Mouse (Mus musculus) CH12.LX (cell line): ENCODE measurements around the gene Plekhs1. TPM values are rescaled to one million over a fixed set of nuclear protein-coding genes. Genes with fewer than 3 reads are reported as not detected.

Experiments used
- DNase-seq: peaks from one replicate; pipeline ENCODE4 v3.0.0-alpha.2; 2013; ENCODE audit errors: extremely low read depth
- H3K27ac ChIP-seq: 2 replicates; pipeline ENCODE4 v1.5.1; 2012; ENCODE audit warnings: low read depth, mild to moderate bottlenecking, control low read depth, moderate library complexity; ENCODE audit not compliant: insufficient read depth
- H3K27me3 ChIP-seq: replicated peaks from 2 replicates; pipeline ENCODE3; 2012; ENCODE audit warnings: inconsistent platforms
- H3K36me3 ChIP-seq, 2 experiments: replicated peaks in 1 of 2; 2 replicates each; pipeline versions ENCODE3 to v1.6.1; 2012; ENCODE audit warnings: inconsistent platforms in 1 of 2, low read length in 1 of 2, mild to moderate bottlenecking in 1 of 2, mixed read lengths in 1 of 2, moderate library complexity in 1 of 2; ENCODE audit not compliant: control insufficient read depth in 1 of 2, insufficient read depth in 1 of 2
- H3K4me1 ChIP-seq, 2 experiments: 2 replicates each; pipeline ENCODE4 v1.6.1; 2012; ENCODE audit warnings: inconsistent platforms in 1 of 2, moderate library complexity in 1 of 2; ENCODE audit not compliant: insufficient read depth in 2 of 2, control insufficient read depth in 1 of 2
- H3K4me2 ChIP-seq: 2 replicates; pipeline ENCODE4 v1.6.1; 2012; ENCODE audit warnings: low read depth, mild to moderate bottlenecking, control low read depth; ENCODE audit not compliant: poor library complexity, insufficient read depth, severe bottlenecking
- H3K4me3 ChIP-seq, 3 experiments: fragments of 150-350 bp in 1 of 3; sonication (generic) in 1 of 3; replicated peaks in 1 of 3; 2 replicates each; pipeline versions ENCODE3 to v1.5.1; 2011 to 2012; ENCODE audit warnings: low read depth in 2 of 3, low read length in 2 of 3, mild to moderate bottlenecking in 2 of 3, moderate library complexity in 2 of 3, control low read depth in 1 of 3, improper control_type of control experiment in 1 of 3, inconsistent platforms in 1 of 3, mixed read lengths in 1 of 3; ENCODE audit not compliant: poor library complexity in 1 of 3
- H3K79me2 ChIP-seq: replicated peaks from 2 replicates; pipeline ENCODE4 v1.6.1; 2012; ENCODE audit warnings: mild to moderate bottlenecking, moderate library complexity; ENCODE audit not compliant: control insufficient read depth, poor library complexity, insufficient read depth, severe bottlenecking; ENCODE audit errors: extremely low read depth
- H3K9ac ChIP-seq: 2 replicates; pipeline ENCODE4 v1.6.1; 2012; ENCODE audit warnings: low read depth, mild to moderate bottlenecking, control low read depth, moderate library complexity; ENCODE audit not compliant: insufficient read depth
- H3K9me3 ChIP-seq: replicated peaks from 2 replicates; pipeline ENCODE3; 2012; ENCODE audit warnings: low read length, inconsistent platforms, mixed read lengths
- BHLHE40 ChIP-seq: IDR thresholded peaks from 2 replicates; pipeline ENCODE4 v1.6.1; 2011; ENCODE audit warnings: mild to moderate bottlenecking, low read depth, low read length, improper control_type of control experiment
- CTCF ChIP-seq, 2 experiments: IDR thresholded peaks in 1 of 2; conservative IDR thresholded peaks in 1 of 2; 2 replicates each; pipeline ENCODE4 v1.5.1; 2011 to 2012; ENCODE audit warnings: low read depth in 2 of 2, low read length in 2 of 2, improper control_type of control experiment in 1 of 2, inconsistent platforms in 1 of 2, mild to moderate bottlenecking in 1 of 2, moderate library complexity in 1 of 2
- ELF1 ChIP-seq: IDR thresholded peaks from 2 replicates; pipeline ENCODE4 v1.6.1; 2014; ENCODE audit warnings: low read depth, mild to moderate bottlenecking, inconsistent platforms, low read length, improper control_type of control experiment
- GABPA ChIP-seq: IDR thresholded peaks from 2 replicates; pipeline ENCODE4 v1.6.1; 2012; ENCODE audit warnings: low read depth, low read length, improper control_type of control experiment, inconsistent platforms; ENCODE audit not compliant: insufficient replicate concordance
- IRF4 ChIP-seq: IDR thresholded peaks from 2 replicates; pipeline ENCODE4 v1.6.1; 2014; ENCODE audit warnings: low read depth, mild to moderate bottlenecking, inconsistent platforms, low read length, improper control_type of control experiment
- JUN ChIP-seq: IDR thresholded peaks from 2 replicates; pipeline ENCODE4 v1.6.1; 2011; ENCODE audit warnings: low read depth, mild to moderate bottlenecking, low read length, improper control_type of control experiment, moderate library complexity; ENCODE audit not compliant: insufficient read depth
- JUND ChIP-seq: conservative IDR thresholded peaks from 2 replicates; pipeline ENCODE4 v1.6.1; 2011; ENCODE audit warnings: low read depth, low read length, improper control_type of control experiment
- MAX ChIP-seq: IDR thresholded peaks from 2 replicates; pipeline ENCODE4 v1.6.1; 2011; ENCODE audit warnings: low read length, improper control_type of control experiment
- MAZ ChIP-seq: IDR thresholded peaks from 2 replicates; pipeline ENCODE4 v1.6.1; 2012; ENCODE audit warnings: low read depth, mild to moderate bottlenecking, inconsistent platforms, low read length, improper control_type of control experiment, moderate library complexity
- MEF2A ChIP-seq: IDR thresholded peaks from 2 replicates; pipeline ENCODE4 v1.6.1; 2014; ENCODE audit warnings: low read depth, mild to moderate bottlenecking, inconsistent platforms, low read length, improper control_type of control experiment, borderline replicate concordance
- MYC ChIP-seq: IDR thresholded peaks from 2 replicates; pipeline ENCODE4 v1.6.1; 2011; ENCODE audit warnings: low read depth, mild to moderate bottlenecking, improper control_type of control experiment, low read length
- PAX5 ChIP-seq: IDR thresholded peaks from 2 replicates; pipeline ENCODE4 v1.6.1; 2012; ENCODE audit warnings: low read length, inconsistent platforms, mixed read lengths
- POLR2AphosphoS2 ChIP-seq: IDR thresholded peaks from 2 replicates; pipeline ENCODE4 v1.6.1; 2011; ENCODE audit warnings: low read depth, low read length, improper control_type of control experiment
- RCOR1 ChIP-seq: conservative IDR thresholded peaks from 2 replicates; pipeline ENCODE4 v1.6.1; 2012; ENCODE audit warnings: low read depth, mild to moderate bottlenecking, inconsistent platforms, low read length, improper control_type of control experiment
- SIN3A ChIP-seq: IDR thresholded peaks from 2 replicates; pipeline ENCODE4 v1.6.1; 2012; ENCODE audit warnings: low read length, improper control_type of control experiment, inconsistent platforms
- SMC3 ChIP-seq: IDR thresholded peaks from 2 replicates; pipeline ENCODE4 v1.6.1; 2011; ENCODE audit warnings: low read depth, low read length, improper control_type of control experiment
- TCF12 ChIP-seq: IDR thresholded peaks from 2 replicates; pipeline ENCODE4 v1.6.1; 2014; ENCODE audit warnings: low read depth, mild to moderate bottlenecking, inconsistent platforms, low read length, improper control_type of control experiment
- UBTF ChIP-seq: IDR thresholded peaks from 2 replicates; pipeline ENCODE4 v1.6.1; 2012; ENCODE audit warnings: low read depth, mild to moderate bottlenecking, inconsistent platforms, low read length, improper control_type of control experiment, moderate library complexity
- USF2 ChIP-seq: conservative IDR thresholded peaks from 2 replicates; pipeline ENCODE4 v1.6.1; 2011; ENCODE audit warnings: low read depth, low read length, improper control_type of control experiment
- ZC3H11A ChIP-seq: IDR thresholded peaks from 2 replicates; pipeline ENCODE4 v1.6.1; 2012; ENCODE audit warnings: low read depth, mild to moderate bottlenecking, inconsistent platforms, low read length, improper control_type of control experiment
- ZMIZ1 ChIP-seq: IDR thresholded peaks from 2 replicates; pipeline ENCODE4 v1.6.1; 2012; ENCODE audit warnings: low read depth, mild to moderate bottlenecking, inconsistent platforms, low read length, improper control_type of control experiment
- dilution Hi-C: fragments of 300-500 bp; cut with MboI; formaldehyde crosslinking; loops from 2 replicates; pipeline ENCODE4 v1.14.3; 2020; ENCODE audit warnings: low sequenced_read_pairs; ENCODE audit not compliant: extremely low pct_unique_long_range_greater_than_20kb, extremely low pct_ligation_motif_present
- in situ Hi-C: fragments of 300-500 bp; cut with MboI; formaldehyde crosslinking; loops from 3 replicates; pipeline ENCODE4 v1.14.3; 2019; ENCODE audit warnings: low sequenced_read_pairs, low pct_ligation_motif_present, low pct_unique_long_range_greater_than_20kb, mixed read lengths
- polyA plus RNA-seq: library from polyadenylated mRNA; unstranded; fragments of >175 nt; gene quantifications from 2 replicates; pipeline ENCODE4 v1.2.1, GENCODE M21; 2012; ENCODE audit warnings: low read depth; ENCODE audit not compliant: insufficient read length
- total RNA-seq, 2 experiments: library from RNA; depleted of rRNA; stranded (reverse); fragments of 300-350 nt in 1 of 2; fragments of >200 nt in 1 of 2; gene quantifications; 2 replicates each; pipeline ENCODE4 v1.2.3; 2012 to 2014

Plekhs1 gene
- total and polyA plus RNA-seq, 3 experiments, result not detected

- Histone ChIP-seq H3K4me1 (peaks cover 0 to 3% of the 10 kb centered on the region in 2 experiments; a peak in 2 of 4 replicates), H3K9ac (no peak overlapping the region), H3K36me3 (peaks cover 0 to 6% of the 10 kb centered on the region in 2 experiments), H3K9me3 (no peaks in the 10 kb centered on the region), H3K4me2 (no peak overlapping the region), H3K4me3 (no peak overlapping the region), H3K27me3 (no peaks in the 10 kb centered on the region), H3K27ac (no peak overlapping the region), H3K79me2 (no peaks in the 10 kb centered on the region)
- no peak for TF ChIP-seq MEF2A
- TF ChIP-seq IRF4, result no peak
- no peak for TF ChIP-seq MAX
- no peak for TF ChIP-seq BHLHE40
- no peak for TF ChIP-seq POLR2AphosphoS2
- TF ChIP-seq TCF12, result no peak
- TF ChIP-seq SMC3, result no peak
- no peak for TF ChIP-seq ZMIZ1
- no peak for TF ChIP-seq USF2
- no peak for TF ChIP-seq MYC
- no peak for TF ChIP-seq MAZ
- no peak for TF ChIP-seq ELF1
- TF ChIP-seq JUND, result no peak
- no peak for TF ChIP-seq CTCF (conservative IDR thresholded peaks at IDR 0.05 in 1 of 2, IDR thresholded peaks at IDR 0.05 in 1 of 2; ENCODE audit: low read depth in 2 of 2, low read length in 2 of 2)
- TF ChIP-seq ZC3H11A, result no peak
- no peak for TF ChIP-seq JUN
- TF ChIP-seq GABPA, result no peak
- no peak for TF ChIP-seq UBTF
- no peak for TF ChIP-seq RCOR1
- no peak for DNase-seq
- dilution Hi-C loops (no loop called here), in situ Hi-C loops (loop anchor here (5.0 to 10.0 kb wide), 2 partner anchors 352 to 480 kb away; no protein-coding TSS in a partner anchor)
Measured at GRCm38 (mm10) chr19:56424606-56425395, 36.6 kb upstream of the Plekhs1 start.

GRCm38 (mm10) chr19:56425492-56425891, 35.9 kb upstream of the Plekhs1 start:
- no peak for DNase-seq
- no peak overlapping the region for H3K27ac ChIP-seq
- H3K4me2 ChIP-seq, result no peak overlapping the region
- no peaks in the 10 kb centered on the region for H3K27me3 ChIP-seq
- TF ChIP-seq PAX5 (no peak), MYC (no peak), SIN3A (no peak)
- in situ Hi-C loops (loop anchor here (5.0 to 10.0 kb wide), 2 partner anchors 352 to 479 kb away; no protein-coding TSS in a partner anchor), dilution Hi-C loops (no loop called here)
- H3K36me3 ChIP-seq, result peaks cover 0 to 6% of the 10 kb centered on the region in 2 experiments
- H3K4me3 ChIP-seq, result no peak overlapping the region
- no peaks in the 10 kb centered on the region for H3K9me3 ChIP-seq
- H3K79me2 ChIP-seq, result no peaks in the 10 kb centered on the region
- H3K4me1 ChIP-seq, result peaks cover 0 to 3% of the 10 kb centered on the region in 2 experiments; a peak in 2 of 4 replicates
- H3K9ac ChIP-seq, result no peak overlapping the region
